Comparison of ENCODE assay signal across 24 mouse cellular contexts in genomic region chr3:4973278-4973677, GRCm38 (mm10).
DNase-seq lines count a peak whose midpoint lies in the region; ATAC-seq lines count a peak whose summit lies in the region.
"Had no signal": no experiment of that assay in that cellular context is flagged by ENCODE, and none has a peak within 500 bp of the region (broad histone marks: within the 10 kb centered on the region; RNA-seq: fewer than 3 reads in every experiment).

No protein-coding gene starts in this region.

- H3K4me2 ChIP-seq in forebrain, embryonic 13.5 days: no peak overlapping the region
- H3K4me2 ChIP-seq in forebrain, embryonic 11.5 days (ENCODE audit: low read depth, low read length, severe bottlenecking): no peak overlapping the region
- H3K4me2 ChIP-seq in forebrain, embryonic 15.5 days (replicated peaks): no peak overlapping the region
- no peak overlapping the region for H3K4me2 ChIP-seq in hindbrain, embryonic 14.5 days (replicated peaks)
- no peak overlapping the region for H3K4me2 ChIP-seq in midbrain, embryonic 14.5 days (ENCODE audit: low read length)
- H3K4me2 ChIP-seq: heart, embryonic 12.5 days; limb, embryonic 15.5 days; lung, embryonic 14.5 days; stomach, embryonic 15.5 days had no signal

- H3K27ac ChIP-seq in forebrain, embryonic 13.5 days: no peak overlapping the region
- no peak overlapping the region for H3K27ac ChIP-seq in forebrain, embryonic 11.5 days (ENCODE audit: low read depth, low read length)
- no peak overlapping the region for H3K27ac ChIP-seq in forebrain, embryonic 15.5 days (replicated peaks)
- peak overlapping the region; percentile 65 for H3K27ac ChIP-seq in hindbrain, embryonic 14.5 days
- peak overlapping the region; percentile 75 for H3K27ac ChIP-seq in midbrain, embryonic 14.5 days (replicated peaks; ENCODE audit: low read depth, low read length)
- H3K27ac ChIP-seq: limb, embryonic 15.5 days; liver, embryonic 14.5 days; stomach, embryonic 15.5 days had no signal

- 68% methylated on average over 3 of the region's 3 CpGs for WGBS in forebrain, embryonic 13.5 days
- WGBS in forebrain, embryonic 11.5 days: 74% methylated on average over 3 of the region's 3 CpGs
- 69% methylated on average over 3 of the region's 3 CpGs for WGBS in forebrain, embryonic 15.5 days
- 39% methylated on average over 3 of the region's 3 CpGs for WGBS in hindbrain, embryonic 14.5 days
- WGBS in midbrain, embryonic 14.5 days: 50% methylated on average over 3 of the region's 3 CpGs

- H3K9ac ChIP-seq in forebrain, embryonic 13.5 days: no peak overlapping the region
- H3K9ac ChIP-seq in forebrain, embryonic 11.5 days (ENCODE audit: low read length): no peak overlapping the region
- H3K9ac ChIP-seq in forebrain, embryonic 15.5 days (replicated peaks): no peak overlapping the region
- no peak overlapping the region for H3K9ac ChIP-seq in hindbrain, embryonic 14.5 days
- H3K9ac ChIP-seq in midbrain, embryonic 14.5 days (replicated peaks; ENCODE audit: low read length): no peak overlapping the region
- H3K9ac ChIP-seq: heart, embryonic 12.5 days; limb, embryonic 15.5 days; liver, embryonic 14.5 days; lung, embryonic 14.5 days; stomach, embryonic 15.5 days had no signal

- DNase-seq in forebrain, embryonic 11.5 days (ENCODE audit: low spot score): no peak
- no peak for DNase-seq in hindbrain, embryonic 14.5 days (ENCODE audit: low spot score)
- peak; percentile 61 for DNase-seq in midbrain, embryonic 14.5 days
- DNase-seq in right cerebral cortex, postnatal 10 days (ENCODE audit: low spot score in 2 of 2): no peak
- DNase-seq in urinary bladder, adult 18-20 months (ENCODE audit: low spot score in 2 of 2): no peak
- no peak for DNase-seq in spleen, postnatal 14 days (ENCODE audit: low spot score in 2 of 2)
- DNase-seq: adrenal gland, adult 2 months; cerebellum, adult 11-12 months; cerebellum, postnatal 10 days; gastrocnemius, postnatal 25 days; heart, adult 18-20 months; heart, postnatal 10 days; kidney, postnatal 4 days; lung, embryonic 14.5 days; right cerebral cortex, postnatal 25 days; thymus, postnatal 25 days had no signal

- peak; percentile 60; the same call in 1 of the 2 replicates for ATAC-seq in forebrain, embryonic 13.5 days
- ATAC-seq in forebrain, embryonic 11.5 days (replicated peaks; ENCODE audit: low FRiP score): no peak; the same call in 1 of the 2 replicates
- 0 out of 2 replicates have a peak, but pooled peaks have one; percentile 24 for ATAC-seq in forebrain, embryonic 15.5 days (replicated peaks)
- ATAC-seq in hindbrain, embryonic 14.5 days (ENCODE audit: low FRiP score): peak; percentile 71
- peak; percentile 68; the same call in 1 of the 2 replicates for ATAC-seq in midbrain, embryonic 14.5 days (ENCODE audit: low FRiP score, low TSS enrichment)
- ATAC-seq: intestine, postnatal 0 days; Patski had no signal

- H3K4me3 ChIP-seq in forebrain, embryonic 13.5 days: no peak overlapping the region
- no peak overlapping the region for H3K4me3 ChIP-seq in forebrain, embryonic 11.5 days (ENCODE audit: low read depth, low read length)
- no peak overlapping the region for H3K4me3 ChIP-seq in forebrain, embryonic 15.5 days
- no peak overlapping the region for H3K4me3 ChIP-seq in hindbrain, embryonic 14.5 days (replicated peaks; ENCODE audit: low read length)
- H3K4me3 ChIP-seq in midbrain, embryonic 14.5 days (replicated peaks; ENCODE audit: low read depth, low read length): no peak overlapping the region
- H3K4me3 ChIP-seq: heart, embryonic 12.5 days; limb, embryonic 15.5 days; stomach, embryonic 15.5 days had no signal

- no peaks in the 10 kb centered on the region for H3K27me3 ChIP-seq in forebrain, embryonic 13.5 days
- H3K27me3 ChIP-seq in forebrain, embryonic 11.5 days (ENCODE audit: control insufficient read depth, insufficient read depth, low read length): no peaks in the 10 kb centered on the region
- H3K27me3 ChIP-seq in forebrain, embryonic 15.5 days: no peaks in the 10 kb centered on the region
- no peaks in the 10 kb centered on the region for H3K27me3 ChIP-seq in hindbrain, embryonic 14.5 days (ENCODE audit: control insufficient read depth, insufficient read depth, low read length)
- H3K27me3 ChIP-seq in midbrain, embryonic 14.5 days (ENCODE audit: control insufficient read depth, insufficient read depth, low read length): no peaks in the 10 kb centered on the region
- H3K27me3 ChIP-seq: heart, embryonic 12.5 days; limb, embryonic 15.5 days; stomach, embryonic 15.5 days had no signal

- peaks cover 15% of the 10 kb centered on the region; the same call in 1 of the 2 replicates for H3K4me1 ChIP-seq in forebrain, embryonic 13.5 days
- no peaks in the 10 kb centered on the region for H3K4me1 ChIP-seq in forebrain, embryonic 11.5 days (replicated peaks; ENCODE audit: control insufficient read depth, insufficient read depth, low read length)
- H3K4me1 ChIP-seq in forebrain, embryonic 15.5 days: peaks cover 15% of the 10 kb centered on the region; the same call in 1 of the 2 replicates
- peaks cover 6% of the 10 kb centered on the region; the same call in 1 of the 2 replicates for H3K4me1 ChIP-seq in hindbrain, embryonic 14.5 days (replicated peaks; ENCODE audit: control insufficient read depth, insufficient read depth, low read length)
- peaks cover 19% of the 10 kb centered on the region for H3K4me1 ChIP-seq in midbrain, embryonic 14.5 days (ENCODE audit: control insufficient read depth, insufficient read depth, low read length)
- H3K4me1 ChIP-seq: heart, embryonic 12.5 days; limb, embryonic 15.5 days; stomach, embryonic 15.5 days had no signal

- no peaks in the 10 kb centered on the region for H3K9me3 ChIP-seq in forebrain, embryonic 13.5 days (replicated peaks)
- no peaks in the 10 kb centered on the region for H3K9me3 ChIP-seq in forebrain, embryonic 11.5 days (ENCODE audit: control insufficient read depth, low read length)
- H3K9me3 ChIP-seq in forebrain, embryonic 15.5 days: no peaks in the 10 kb centered on the region
- no peaks in the 10 kb centered on the region for H3K9me3 ChIP-seq in hindbrain, embryonic 14.5 days (ENCODE audit: control insufficient read depth, low read length)
- H3K9me3 ChIP-seq in midbrain, embryonic 14.5 days (ENCODE audit: control insufficient read depth, low read length): no peaks in the 10 kb centered on the region
- H3K9me3 ChIP-seq: heart, embryonic 12.5 days; limb, embryonic 15.5 days; stomach, embryonic 15.5 days had no signal

- H3K36me3 ChIP-seq in forebrain, embryonic 13.5 days (ENCODE audit: poor library complexity, severe bottlenecking): no peaks in the 10 kb centered on the region
- H3K36me3 ChIP-seq in forebrain, embryonic 11.5 days (ENCODE audit: control insufficient read depth, insufficient read depth, low read length): no peaks in the 10 kb centered on the region
- H3K36me3 ChIP-seq in forebrain, embryonic 15.5 days: no peaks in the 10 kb centered on the region
- no peaks in the 10 kb centered on the region for H3K36me3 ChIP-seq in hindbrain, embryonic 14.5 days (replicated peaks; ENCODE audit: control insufficient read depth, insufficient read depth)
- H3K36me3 ChIP-seq in midbrain, embryonic 14.5 days (ENCODE audit: control insufficient read depth, insufficient read depth, low read length): no peaks in the 10 kb centered on the region
- H3K36me3 ChIP-seq: heart, embryonic 12.5 days; limb, embryonic 15.5 days; stomach, embryonic 15.5 days had no signal

Comparison
In these comparisons a context has a peak if more than half of its experiments do, and no peak if none do; other contexts are left out.
1. H3K27ac ChIP-seq: peak in hindbrain, embryonic 14.5 days (single experiment) and midbrain, embryonic 14.5 days (single experiment); none in forebrain, embryonic 13.5 days (single experiment), forebrain, embryonic 11.5 days (single experiment) and forebrain, embryonic 15.5 days (single experiment).